Mouse (Mus musculus): ENCODE data around the gene Colq. TPM values are rescaled to one million over a fixed set of nuclear protein-coding genes. Genes with fewer than 3 reads are reported as not detected.
A peak's percentile ranks its signal among the peaks of the same experiment; 100 is the strongest.

The Colq gene
- polyA plus RNA-seq, 1 experiment from 2014 or later, result 8.5 TPM

DNA sequence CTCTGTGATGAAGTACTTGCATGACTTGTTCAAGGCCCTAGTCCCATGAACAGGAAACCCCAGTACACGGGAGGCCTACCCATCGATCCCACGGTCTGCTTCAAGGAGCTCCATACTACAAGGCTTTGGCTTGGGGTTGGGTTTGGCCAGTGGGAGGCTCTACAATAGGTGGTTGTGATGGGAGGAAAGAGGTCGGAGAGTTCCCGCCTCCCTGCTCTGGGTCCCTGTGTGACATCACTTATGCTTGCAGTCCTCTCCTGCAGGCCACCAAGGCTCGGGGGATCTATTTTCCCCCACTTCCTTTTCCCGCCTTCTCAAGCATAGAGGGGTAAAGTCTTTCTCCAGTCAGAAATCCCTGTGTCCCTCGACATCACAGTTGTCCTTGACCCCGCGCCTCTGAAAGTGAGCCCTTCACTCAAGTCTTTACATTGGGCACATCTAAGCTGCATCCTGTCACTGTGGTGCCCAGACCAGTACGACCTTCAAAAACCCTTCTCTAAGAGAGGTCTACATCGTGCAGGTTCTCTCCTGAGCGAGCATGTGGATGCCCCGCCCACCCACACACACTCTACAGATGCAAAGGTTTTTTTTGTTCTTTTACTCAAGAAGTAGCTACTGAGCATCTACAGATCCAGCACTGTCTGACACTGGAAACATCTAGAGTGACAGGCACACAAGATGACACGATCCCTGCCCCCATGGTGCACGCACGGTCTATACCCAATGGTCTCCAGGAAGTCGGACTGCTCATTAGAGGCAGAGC, 16.1 kb downstream of the Colq start:
- no peak overlapping the region for H3K9ac ChIP-seq (ENCODE audit: low read length)
- peak overlapping the region; percentile 65 for H3K4me2 ChIP-seq (ENCODE audit: low read length)
- 0 out of 4 replicates have a peak overlapping the region, but pooled peaks of 1 of the 2 experiments have one; percentile 38 for H3K4me3 ChIP-seq (ENCODE audit: control insufficient read depth in 1 of 2, insufficient read depth in 1 of 2, low read depth in 1 of 2, low read length in 2 of 2)
- no peaks in the 10 kb centered on the region for H3K27me3 ChIP-seq (ENCODE audit: control insufficient read depth, insufficient read depth, low read length)
- no peaks in the 10 kb centered on the region for H3K9me3 ChIP-seq (ENCODE audit: control insufficient read depth, low read length)
- no peaks in the 10 kb centered on the region for H3K36me3 ChIP-seq (ENCODE audit: control insufficient read depth, insufficient read depth, low read length)
- ATAC-seq (ENCODE audit: insufficient number of reproducible peaks, insufficient read depth, low FRiP score, low read depth), result no peak
- WGBS, result 91% methylated on average over 18 of the region's 18 CpGs
- peaks cover 32 to 45% of the 10 kb centered on the region in 2 experiments for H3K4me1 ChIP-seq (ENCODE audit: control insufficient read depth in 2 of 2, insufficient read depth in 2 of 2, low read length in 2 of 2)
- H3K27ac ChIP-seq (replicated peaks in 1 of 2; ENCODE audit: control insufficient read depth in 1 of 2, insufficient read depth in 1 of 2, low read depth in 2 of 2, low read length in 2 of 2), result peak overlapping the region in 1 of 2 experiments; percentile 78; a peak in 1 of 4 replicates

DNA sequence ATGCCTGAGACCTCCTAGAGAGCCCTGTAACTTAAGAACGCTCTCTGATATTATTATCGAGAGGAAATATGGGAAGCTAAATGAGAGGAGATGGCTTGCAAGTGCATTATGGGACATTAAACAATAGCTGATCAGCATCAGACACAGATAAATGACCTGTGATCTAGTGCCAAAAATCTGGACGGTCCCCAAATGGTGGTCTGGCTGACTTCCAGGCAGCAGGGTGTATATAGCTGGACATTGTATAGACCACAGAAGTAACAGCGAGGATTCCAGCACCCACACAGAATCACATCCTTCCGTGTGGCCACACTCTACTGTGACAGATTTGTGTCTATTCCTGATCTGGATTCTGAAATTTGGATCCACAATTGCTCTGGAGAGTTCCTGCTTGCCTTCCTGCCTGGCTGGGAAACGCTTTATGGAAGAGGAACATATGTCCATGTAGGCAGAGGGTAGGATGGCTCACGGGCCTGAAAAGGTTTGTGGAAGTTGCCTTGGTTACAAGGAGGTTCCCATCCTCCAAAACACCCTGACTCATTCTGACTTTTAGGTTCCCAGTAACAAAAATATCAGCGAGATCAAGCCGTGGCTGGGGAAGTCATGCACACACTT, 18.5 kb downstream of the Colq start:
- WGBS, result 72% methylated on average over 9 of the region's 9 CpGs
- Histone ChIP-seq H3K27ac (replicated peaks in 1 of 2; ENCODE audit: control insufficient read depth in 1 of 2, insufficient read depth in 1 of 2, low read depth in 2 of 2, low read length in 2 of 2) (no peak overlapping the region), H3K4me2 (ENCODE audit: low read length) (no peak overlapping the region), H3K27me3 (ENCODE audit: control insufficient read depth, insufficient read depth, low read length) (no peaks in the 10 kb centered on the region), H3K9ac (ENCODE audit: low read length) (no peak overlapping the region), H3K9me3 (ENCODE audit: control insufficient read depth, low read length) (no peaks in the 10 kb centered on the region), H3K36me3 (ENCODE audit: control insufficient read depth, insufficient read depth, low read length) (no peaks in the 10 kb centered on the region), H3K4me3 (ENCODE audit: control insufficient read depth in 1 of 2, insufficient read depth in 1 of 2, low read depth in 1 of 2, low read length in 2 of 2) (no peak overlapping the region), H3K4me1 (ENCODE audit: control insufficient read depth in 2 of 2, insufficient read depth in 2 of 2, low read length in 2 of 2) (peaks cover 39 to 50% of the 10 kb centered on the region in 2 experiments)
- no peak for ATAC-seq (ENCODE audit: insufficient number of reproducible peaks, insufficient read depth, low FRiP score, low read depth)

DNA sequence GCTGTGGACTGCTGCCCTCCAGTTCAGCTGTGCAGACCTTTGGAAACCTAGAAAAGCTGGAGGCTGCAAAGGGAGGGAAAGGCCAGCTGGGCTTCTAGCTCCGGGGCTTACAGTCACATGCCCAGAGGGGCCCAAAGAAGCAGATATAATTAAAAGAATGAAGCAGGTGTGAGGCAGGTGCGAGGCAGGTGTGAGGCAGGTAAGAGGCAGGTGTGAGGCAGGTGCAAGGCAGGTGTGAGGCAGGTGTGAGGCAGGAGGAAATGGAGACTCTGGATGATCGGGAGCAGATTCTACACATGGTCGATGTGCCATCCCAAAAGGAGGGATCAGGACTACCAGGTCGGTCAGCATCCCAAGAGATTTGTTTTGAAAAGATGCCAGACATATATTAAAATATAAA, 19.7 kb downstream of the Colq start:
- no peak for ATAC-seq (ENCODE audit: insufficient number of reproducible peaks, insufficient read depth, low FRiP score, low read depth)
- Histone ChIP-seq H3K4me2 (ENCODE audit: low read length) (no peak overlapping the region), H3K4me1 (ENCODE audit: control insufficient read depth in 2 of 2, insufficient read depth in 2 of 2, low read length in 2 of 2) (peaks cover 31 to 40% of the 10 kb centered on the region in 2 experiments), H3K36me3 (ENCODE audit: control insufficient read depth, insufficient read depth, low read length) (no peaks in the 10 kb centered on the region), H3K9ac (ENCODE audit: low read length) (no peak overlapping the region), H3K27ac (replicated peaks in 1 of 2; ENCODE audit: control insufficient read depth in 1 of 2, insufficient read depth in 1 of 2, low read depth in 2 of 2, low read length in 2 of 2) (no peak overlapping the region), H3K9me3 (ENCODE audit: control insufficient read depth, low read length) (no peaks in the 10 kb centered on the region), H3K27me3 (ENCODE audit: control insufficient read depth, insufficient read depth, low read length) (no peaks in the 10 kb centered on the region), H3K4me3 (ENCODE audit: control insufficient read depth in 1 of 2, insufficient read depth in 1 of 2, low read depth in 1 of 2, low read length in 2 of 2) (no peak overlapping the region)
- WGBS, result 89% methylated on average over 5 of the region's 5 CpGs

DNA sequence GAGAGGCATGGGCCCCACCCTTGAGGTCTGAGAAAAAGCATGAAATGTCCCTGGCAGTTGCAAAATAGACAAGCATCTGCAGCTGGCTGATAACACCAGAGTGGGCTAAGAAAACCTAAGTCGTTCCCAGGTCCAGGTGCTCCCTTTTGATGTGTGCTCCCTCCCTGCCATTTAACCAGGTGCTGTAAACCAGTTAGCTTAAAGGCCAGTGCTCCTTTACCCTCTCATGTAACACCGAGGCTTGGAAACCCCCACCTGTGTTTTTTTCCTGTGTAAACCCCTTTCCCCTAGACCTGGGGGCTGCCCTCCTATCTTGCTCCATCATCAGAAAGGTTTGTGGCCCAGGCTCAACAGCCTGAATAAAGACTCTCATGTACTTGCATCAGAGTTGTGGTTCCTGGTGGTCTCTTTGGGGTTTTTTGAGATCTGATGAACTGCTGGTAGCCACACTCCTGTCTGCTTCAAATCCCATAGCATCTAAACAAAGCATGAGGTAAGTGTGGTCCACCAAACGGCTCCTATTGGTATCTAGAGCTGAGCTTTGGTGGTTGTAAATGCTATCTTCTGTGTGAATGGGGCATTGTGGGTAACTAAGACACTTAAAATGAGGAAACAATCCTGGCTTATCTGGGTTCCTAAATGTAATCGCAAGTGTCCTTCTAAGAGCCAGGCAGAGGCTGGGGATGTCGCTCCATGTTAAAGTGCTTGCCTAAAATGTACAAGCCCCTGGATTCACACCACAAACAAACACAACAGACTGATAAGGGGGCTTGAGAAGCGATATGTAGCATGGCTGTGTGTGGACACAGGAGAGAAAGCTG, 20.8 kb downstream of the Colq start:
- peaks cover 27 to 39% of the 10 kb centered on the region in 2 experiments for H3K4me1 ChIP-seq (ENCODE audit: control insufficient read depth in 2 of 2, insufficient read depth in 2 of 2, low read length in 2 of 2)
- no peak overlapping the region for H3K4me2 ChIP-seq (ENCODE audit: low read length)
- WGBS, result 33% methylated on average over 6 of the region's 6 CpGs
- ATAC-seq (ENCODE audit: insufficient number of reproducible peaks, insufficient read depth, low FRiP score, low read depth), result no peak
- no peaks in the 10 kb centered on the region for H3K27me3 ChIP-seq (ENCODE audit: control insufficient read depth, insufficient read depth, low read length)
- H3K4me3 ChIP-seq (ENCODE audit: control insufficient read depth in 1 of 2, insufficient read depth in 1 of 2, low read depth in 1 of 2, low read length in 2 of 2), result no peak overlapping the region
- H3K36me3 ChIP-seq (ENCODE audit: control insufficient read depth, insufficient read depth, low read length), result no peaks in the 10 kb centered on the region
- no peaks in the 10 kb centered on the region for H3K9me3 ChIP-seq (ENCODE audit: control insufficient read depth, low read length)
- no peak overlapping the region for H3K9ac ChIP-seq (ENCODE audit: low read length)
- H3K27ac ChIP-seq (replicated peaks in 1 of 2; ENCODE audit: control insufficient read depth in 1 of 2, insufficient read depth in 1 of 2, low read depth in 2 of 2, low read length in 2 of 2), result no peak overlapping the region

DNA sequence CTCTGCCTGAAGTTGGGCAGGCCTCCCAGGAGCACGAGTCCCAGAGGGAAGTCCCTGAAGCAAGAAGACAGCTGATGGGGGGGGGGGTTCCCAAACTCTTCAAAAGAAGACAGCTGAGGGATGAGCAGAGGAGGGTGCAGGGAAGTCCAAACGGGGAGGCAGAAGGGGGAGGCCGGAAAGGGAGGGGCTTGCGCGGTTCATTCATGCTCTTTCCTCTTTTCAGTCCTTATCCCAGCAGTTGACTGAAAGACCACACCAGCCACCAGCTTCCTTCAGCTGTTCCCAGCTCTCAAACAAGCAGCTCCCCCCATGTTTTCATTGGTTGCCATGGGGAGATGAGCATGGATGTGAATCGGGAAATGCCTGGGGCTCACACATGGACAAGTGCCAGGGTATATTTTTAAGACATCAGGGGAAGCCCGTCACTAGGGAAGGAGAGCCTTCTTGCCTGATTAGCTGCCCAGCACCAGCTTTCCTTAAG, 22.0 kb downstream of the Colq start:
- Histone ChIP-seq H3K36me3 (ENCODE audit: control insufficient read depth, insufficient read depth, low read length) (no peaks in the 10 kb centered on the region), H3K9me3 (ENCODE audit: control insufficient read depth, low read length) (no peaks in the 10 kb centered on the region), H3K4me3 (ENCODE audit: control insufficient read depth in 1 of 2, insufficient read depth in 1 of 2, low read depth in 1 of 2, low read length in 2 of 2) (no peak overlapping the region), H3K4me1 (ENCODE audit: control insufficient read depth in 2 of 2, insufficient read depth in 2 of 2, low read length in 2 of 2) (peaks cover 31 to 50% of the 10 kb centered on the region in 2 experiments), H3K9ac (ENCODE audit: low read length) (no peak overlapping the region), H3K27me3 (ENCODE audit: control insufficient read depth, insufficient read depth, low read length) (no peaks in the 10 kb centered on the region), H3K27ac (replicated peaks in 1 of 2; ENCODE audit: control insufficient read depth in 1 of 2, insufficient read depth in 1 of 2, low read depth in 2 of 2, low read length in 2 of 2) (0 out of 4 replicates have a peak overlapping the region, but pooled peaks of 1 of the 2 experiments have one; percentile 3), H3K4me2 (ENCODE audit: low read length) (peak overlapping the region; percentile 4; the same call in 1 of the 2 replicates)
- ATAC-seq (ENCODE audit: insufficient number of reproducible peaks, insufficient read depth, low FRiP score, low read depth), result peak; percentile 44; the same call in 1 of the 2 replicates
- WGBS, result 27% methylated on average over 7 of the region's 7 CpGs

DNA sequence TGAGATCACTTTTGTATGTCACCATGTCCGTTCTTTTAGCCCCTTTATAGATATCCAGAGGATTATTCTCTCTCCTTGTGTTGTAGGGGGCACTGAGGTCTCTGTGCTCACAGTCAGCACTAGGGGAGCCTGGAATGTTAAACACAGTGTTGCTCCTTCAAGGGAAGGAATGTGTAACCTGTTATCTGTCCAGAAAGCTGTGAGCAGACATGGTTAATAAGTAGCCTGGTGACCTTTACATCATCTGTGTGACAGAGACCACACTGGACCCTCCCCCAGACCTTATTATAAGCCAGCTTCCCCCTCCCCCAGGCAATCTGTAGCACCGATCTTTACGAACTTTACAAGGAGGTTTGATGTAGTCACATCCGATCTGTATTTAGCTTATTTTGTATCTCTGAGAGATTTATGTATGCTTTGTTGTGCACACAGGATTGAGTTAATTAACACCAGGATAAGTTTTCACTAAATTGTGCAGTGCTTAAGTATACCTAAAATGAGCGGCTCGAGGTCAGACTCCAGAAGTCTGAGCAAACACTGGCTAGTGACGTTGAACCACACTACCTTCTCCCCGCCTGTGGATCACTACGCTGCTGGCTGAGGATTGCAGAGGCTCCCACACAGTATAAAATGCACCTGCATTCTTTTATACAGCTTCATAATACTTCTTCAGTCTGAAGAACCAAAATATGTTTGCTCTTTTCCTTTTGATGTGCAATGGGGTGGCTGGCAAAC, 25.5 kb downstream of the Colq start:
- Histone ChIP-seq H3K4me3 (ENCODE audit: control insufficient read depth in 1 of 2, insufficient read depth in 1 of 2, low read depth in 1 of 2, low read length in 2 of 2) (no peak overlapping the region), H3K36me3 (ENCODE audit: control insufficient read depth, insufficient read depth, low read length) (no peaks in the 10 kb centered on the region), H3K9ac (ENCODE audit: low read length) (no peak overlapping the region), H3K27me3 (ENCODE audit: control insufficient read depth, insufficient read depth, low read length) (no peaks in the 10 kb centered on the region), H3K4me1 (ENCODE audit: control insufficient read depth in 2 of 2, insufficient read depth in 2 of 2, low read length in 2 of 2) (peaks cover 38 to 52% of the 10 kb centered on the region in 2 experiments), H3K9me3 (ENCODE audit: control insufficient read depth, low read length) (no peaks in the 10 kb centered on the region), H3K4me2 (ENCODE audit: low read length) (peak overlapping the region; percentile 9; the same call in 1 of the 2 replicates), H3K27ac (replicated peaks in 1 of 2; ENCODE audit: control insufficient read depth in 1 of 2, insufficient read depth in 1 of 2, low read depth in 2 of 2, low read length in 2 of 2) (peak overlapping the region; percentile 76 to 79)
- ATAC-seq (ENCODE audit: insufficient number of reproducible peaks, insufficient read depth, low FRiP score, low read depth), result no peak
- WGBS, result 68% methylated on average over 9 of the region's 9 CpGs

All from heart, embryonic 14.5 days (tissue).